Mouse (Mus musculus): ENCODE results near the gene Zfp385a.

GRCm38 (mm10) chr15:103359122-103359510 lies 19.2 kb upstream of the Zfp385a start:
- TF ChIP-seq CTCF (IDR thresholded peaks at IDR 0.05; ENCODE audit: insufficient read depth, low read length), result no peak
- no peak for TF ChIP-seq POLR2A (IDR thresholded peaks at IDR 0.05; ENCODE audit: borderline replicate concordance, extremely low read depth, low read depth, low read length)
